Mouse (Mus musculus): ENCODE results near the gene Tmcc3.

The Tmcc3 gene

DNA sequence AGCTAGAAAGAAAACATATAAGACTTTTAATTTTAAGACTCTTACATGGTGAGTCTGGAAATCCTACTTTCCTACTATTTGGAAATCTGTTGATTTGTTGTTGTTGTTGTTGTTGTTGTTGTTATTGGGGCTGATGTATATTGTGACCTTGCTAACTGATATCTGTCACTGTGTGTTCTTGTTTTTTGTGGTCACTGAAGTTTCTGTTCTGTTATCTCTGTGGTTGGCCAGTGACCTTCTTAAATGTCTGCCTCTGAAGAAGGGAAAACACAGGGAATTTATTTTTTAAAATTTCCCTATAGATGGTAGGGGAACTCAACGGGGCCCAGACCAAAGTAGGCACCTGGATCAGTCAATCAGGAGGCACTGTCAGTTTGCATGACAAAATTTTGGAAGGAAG lies 48.9 kb downstream of the Tmcc3 start:
- DNase-seq (ENCODE audit: low spot score) = no peak

DNA sequence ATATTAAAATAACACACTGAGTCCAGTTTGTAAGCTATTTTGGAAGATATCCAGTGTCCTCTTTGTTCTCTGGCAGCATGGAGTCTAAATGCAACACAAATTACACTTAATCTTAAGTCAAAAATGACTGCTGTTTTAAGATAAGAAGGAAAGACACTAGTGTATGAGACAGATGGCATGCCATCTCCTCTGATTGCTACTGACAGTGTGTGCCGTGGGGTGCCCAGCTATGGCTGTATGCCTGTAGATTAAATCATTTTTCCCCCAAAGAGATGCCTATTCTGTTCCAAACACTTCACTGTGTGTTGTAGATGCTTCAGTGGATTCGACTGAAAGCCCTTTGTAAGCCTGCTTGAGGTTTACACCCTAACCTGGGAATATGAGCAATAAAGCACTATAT lies 59.5 kb downstream of the Tmcc3 start:
- no peak for DNase-seq (ENCODE audit: low spot score)

DNA sequence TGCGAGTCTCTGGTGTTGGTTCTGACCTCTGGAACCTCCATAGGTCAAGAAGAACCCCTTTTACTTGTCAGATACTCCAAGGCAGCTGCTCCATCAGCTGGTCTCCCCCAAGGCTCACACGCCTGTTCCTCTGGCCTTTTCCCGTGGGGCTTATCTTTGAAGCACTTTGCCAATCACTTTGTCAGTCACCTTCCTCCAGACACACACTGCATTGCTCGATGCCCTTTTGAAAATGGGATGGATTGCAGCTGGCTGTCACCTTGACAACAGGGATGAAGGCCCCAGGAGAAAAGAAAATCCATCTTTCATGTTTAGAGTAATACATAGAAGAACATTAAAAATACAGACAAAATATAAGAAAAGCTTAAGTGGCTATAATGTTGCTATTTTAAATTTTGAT lies 65.2 kb downstream of the Tmcc3 start:
- no peak for DNase-seq (ENCODE audit: low spot score)

DNA sequence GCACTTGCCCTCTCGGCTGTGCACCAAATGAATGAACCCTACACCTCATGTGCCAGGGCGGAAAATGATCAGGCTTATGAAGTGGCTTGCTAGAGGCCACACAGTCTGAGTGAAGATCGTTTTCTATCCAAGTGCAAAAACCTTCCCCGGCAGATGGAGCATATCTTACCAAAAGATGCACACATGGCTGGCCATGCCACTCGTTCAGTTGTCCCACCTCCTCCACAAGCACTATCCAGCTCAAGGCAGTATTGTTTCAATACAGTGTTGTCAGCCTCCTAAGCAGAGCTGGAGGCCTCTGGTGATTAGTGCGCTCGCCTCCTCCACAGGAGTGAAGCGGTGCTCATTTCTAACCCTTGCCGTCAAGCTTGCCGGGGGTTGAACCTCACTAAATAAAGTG lies 66.1 kb downstream of the Tmcc3 start:
- DNase-seq (ENCODE audit: low spot score) = peak; percentile 32

DNA sequence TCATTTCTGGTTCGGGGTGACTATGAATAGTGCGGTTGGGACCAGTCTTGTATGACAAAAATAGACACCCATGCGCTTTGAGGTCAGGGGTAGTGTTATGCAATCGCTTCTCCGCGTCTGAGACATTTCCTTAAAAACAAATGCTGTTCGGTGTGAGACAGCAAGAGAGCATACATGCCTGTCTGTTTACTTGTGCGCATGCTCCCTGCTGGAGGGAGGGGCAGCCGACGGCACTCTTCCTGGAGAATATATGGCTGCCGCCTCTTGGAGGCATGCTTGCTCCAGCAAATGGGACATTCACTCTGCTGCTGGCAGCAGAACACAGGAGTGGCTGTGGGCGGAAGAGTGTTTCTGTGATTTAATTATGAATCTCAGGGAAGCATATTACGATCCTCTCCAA lies 66.6 kb downstream of the Tmcc3 start:
- DNase-seq (ENCODE audit: low spot score) = peak; percentile 80

DNA sequence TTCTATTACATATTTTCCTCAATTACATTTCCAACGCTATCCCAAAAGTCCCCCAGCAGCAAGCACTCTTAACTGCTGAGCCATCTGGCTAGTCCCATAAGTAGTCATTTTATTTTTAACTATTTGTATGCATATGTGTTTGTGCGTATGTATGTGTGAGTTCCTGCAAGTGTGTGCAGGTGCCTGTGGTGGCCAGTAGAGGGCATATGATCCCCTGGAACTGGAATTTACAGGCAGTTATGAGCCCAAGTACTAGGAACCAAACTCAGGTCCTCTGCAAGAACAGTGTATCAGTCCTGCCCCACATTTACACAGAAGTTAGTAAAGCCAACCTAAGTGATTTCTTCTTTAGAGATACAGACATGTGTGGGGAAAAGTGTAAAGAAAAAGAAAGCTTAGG lies 68.3 kb downstream of the Tmcc3 start:
- DNase-seq (ENCODE audit: low spot score) = no peak

DNA sequence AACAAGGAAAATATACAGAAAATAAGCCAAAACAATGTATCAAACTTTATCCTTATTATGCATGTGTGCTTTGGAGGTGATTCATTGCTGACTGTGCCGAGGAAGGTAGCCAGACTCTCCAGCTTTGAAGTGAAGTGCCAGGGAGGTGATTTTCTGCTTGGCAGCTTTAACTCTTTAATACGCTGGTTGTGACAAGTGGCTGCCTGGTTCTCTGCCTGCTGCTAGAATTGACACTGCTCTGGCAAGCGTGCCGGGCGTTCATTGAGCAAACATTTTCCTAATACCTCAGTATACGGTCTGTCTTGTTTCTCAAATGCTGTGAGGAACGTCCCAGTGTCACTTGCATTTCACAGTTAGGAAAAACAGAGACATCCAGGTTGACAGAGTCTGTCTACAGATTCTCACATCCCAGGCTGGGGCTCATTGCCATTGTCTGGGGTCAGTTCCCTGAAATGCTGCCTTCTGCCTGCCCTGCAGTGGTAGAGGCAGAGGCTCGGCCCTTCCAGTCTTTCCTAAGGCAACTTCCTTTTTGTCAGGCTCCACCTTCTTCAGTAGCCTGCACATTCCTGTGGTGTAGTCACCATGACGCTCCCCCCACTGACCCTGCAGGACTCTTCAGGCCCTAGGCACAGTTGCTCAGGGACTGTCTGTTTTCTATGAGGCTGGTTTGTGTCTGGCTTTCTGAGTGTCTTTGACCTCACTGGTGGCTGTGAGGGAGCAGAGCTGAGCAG lies 69.1 kb downstream of the Tmcc3 start:
- no peak for DNase-seq (ENCODE audit: low spot score)

DNA sequence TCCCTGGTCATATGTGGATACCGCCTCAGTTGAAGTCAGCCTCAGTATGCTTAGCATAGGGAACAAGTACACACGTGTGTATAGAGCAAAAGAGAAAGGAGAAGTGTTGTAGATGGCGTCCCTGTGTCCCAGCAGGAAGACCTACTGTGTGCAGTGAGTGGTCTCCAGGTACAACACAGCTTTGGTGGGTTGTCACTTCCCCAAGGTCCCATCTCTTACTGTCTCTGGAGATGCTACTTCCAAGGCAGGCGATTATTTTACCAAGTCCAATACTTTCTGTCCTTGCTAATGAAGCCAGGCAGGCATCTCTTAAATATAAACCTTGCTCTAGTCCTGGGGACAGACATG lies 69.6 kb downstream of the Tmcc3 start:
- DNase-seq (ENCODE audit: low spot score) = no peak

DNA sequence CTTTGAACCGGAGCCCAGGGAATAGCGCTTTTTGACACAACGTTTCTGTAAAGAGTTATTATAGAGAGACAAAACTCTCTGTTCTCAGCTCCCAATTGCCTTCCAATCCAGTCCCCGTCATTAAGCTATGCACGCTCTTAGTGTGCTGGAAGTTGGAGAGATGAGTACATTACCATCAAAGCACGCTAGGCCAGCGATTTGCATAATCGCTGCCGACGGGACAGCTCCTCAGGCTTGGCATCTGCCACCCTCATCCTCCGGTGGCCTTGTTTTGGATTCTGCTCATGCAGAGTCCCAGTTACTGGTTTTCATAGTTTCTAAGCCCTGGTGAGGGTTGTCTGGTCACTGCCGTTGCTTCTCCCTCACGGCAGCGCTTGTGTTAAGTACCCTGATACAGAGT lies 70.9 kb downstream of the Tmcc3 start:
- no peak for DNase-seq (ENCODE audit: low spot score)

DNA sequence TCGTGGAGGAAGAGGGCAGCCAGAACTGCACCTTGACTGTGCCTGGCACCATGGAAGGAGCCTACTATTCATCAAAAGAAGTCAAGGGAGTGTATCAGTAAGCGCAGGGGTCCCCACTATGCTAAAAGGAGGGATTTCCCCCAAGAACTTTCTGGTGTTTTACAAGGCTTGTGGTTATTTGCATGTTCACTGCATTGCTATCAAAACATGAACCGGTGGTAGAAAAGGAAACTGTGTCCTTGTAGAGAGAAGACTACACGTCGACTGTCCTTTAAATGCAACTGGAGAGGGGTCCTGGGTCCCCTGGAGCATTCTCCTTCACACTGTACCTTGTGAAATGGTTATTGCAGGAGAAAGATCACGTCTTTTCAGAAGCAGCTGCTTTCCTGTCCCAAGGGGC lies 71.8 kb downstream of the Tmcc3 start:
- DNase-seq (ENCODE audit: low spot score) = no peak

DNA sequence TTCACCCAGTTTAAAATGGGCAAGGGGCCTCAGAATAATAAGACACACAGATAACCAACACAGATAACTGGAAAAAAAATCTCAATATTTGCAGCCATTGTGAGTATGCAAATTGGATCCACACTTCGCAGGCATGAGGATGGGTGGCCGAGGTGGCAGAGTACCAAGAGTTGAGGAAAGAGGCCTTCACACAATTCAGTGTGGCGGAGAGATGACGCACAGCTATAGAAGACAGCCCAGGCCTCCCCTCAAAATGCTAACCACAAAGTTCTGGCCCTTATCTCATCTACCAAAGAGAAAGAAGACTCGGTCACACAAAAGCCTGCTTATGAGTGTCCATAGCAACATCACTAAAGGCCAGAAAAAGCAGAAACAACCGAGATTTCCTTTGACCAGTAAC lies 77.5 kb downstream of the Tmcc3 start:
- DNase-seq (ENCODE audit: low spot score) = no peak

DNA sequence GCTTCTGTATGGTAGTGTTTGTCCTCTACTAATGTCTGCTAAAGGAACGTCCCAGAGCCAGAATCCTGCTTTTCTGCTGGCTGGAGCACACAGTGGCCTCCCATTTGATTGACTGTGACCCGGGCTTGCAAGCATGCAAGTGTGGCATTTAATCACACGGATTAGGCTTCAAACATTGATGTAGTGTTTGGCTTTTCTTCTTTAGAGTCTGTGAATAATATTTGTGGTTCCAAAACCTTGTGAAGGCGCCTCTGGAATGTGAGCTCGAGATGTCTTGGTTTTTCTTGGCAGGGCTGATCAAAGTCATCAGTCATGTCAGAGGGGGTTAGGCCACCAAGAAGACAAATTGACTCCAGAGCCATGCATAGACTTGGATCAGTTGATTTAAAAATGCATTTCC lies 79.3 kb downstream of the Tmcc3 start:
- no peak for DNase-seq (ENCODE audit: low spot score)

DNA sequence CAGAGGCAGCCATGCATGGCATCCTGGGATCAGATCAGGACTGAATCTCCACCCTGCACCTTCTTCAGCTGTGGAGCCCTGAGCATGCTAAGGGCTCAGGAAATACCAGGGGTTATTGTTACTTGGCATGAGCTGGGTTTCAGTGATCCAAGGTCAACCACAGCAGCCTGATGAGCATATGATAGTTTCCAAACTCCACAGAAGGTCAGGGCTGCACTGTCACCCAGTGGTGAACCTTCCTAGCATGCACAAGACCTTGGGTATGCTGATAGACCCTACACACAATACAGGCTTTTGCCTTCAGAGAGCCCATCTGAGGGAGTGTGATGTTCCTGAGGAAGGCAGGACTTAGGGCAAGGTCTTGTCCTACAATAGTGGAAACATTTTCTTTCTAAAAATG lies 82.5 kb downstream of the Tmcc3 start:
- no peak for DNase-seq (ENCODE audit: low spot score)

DNA sequence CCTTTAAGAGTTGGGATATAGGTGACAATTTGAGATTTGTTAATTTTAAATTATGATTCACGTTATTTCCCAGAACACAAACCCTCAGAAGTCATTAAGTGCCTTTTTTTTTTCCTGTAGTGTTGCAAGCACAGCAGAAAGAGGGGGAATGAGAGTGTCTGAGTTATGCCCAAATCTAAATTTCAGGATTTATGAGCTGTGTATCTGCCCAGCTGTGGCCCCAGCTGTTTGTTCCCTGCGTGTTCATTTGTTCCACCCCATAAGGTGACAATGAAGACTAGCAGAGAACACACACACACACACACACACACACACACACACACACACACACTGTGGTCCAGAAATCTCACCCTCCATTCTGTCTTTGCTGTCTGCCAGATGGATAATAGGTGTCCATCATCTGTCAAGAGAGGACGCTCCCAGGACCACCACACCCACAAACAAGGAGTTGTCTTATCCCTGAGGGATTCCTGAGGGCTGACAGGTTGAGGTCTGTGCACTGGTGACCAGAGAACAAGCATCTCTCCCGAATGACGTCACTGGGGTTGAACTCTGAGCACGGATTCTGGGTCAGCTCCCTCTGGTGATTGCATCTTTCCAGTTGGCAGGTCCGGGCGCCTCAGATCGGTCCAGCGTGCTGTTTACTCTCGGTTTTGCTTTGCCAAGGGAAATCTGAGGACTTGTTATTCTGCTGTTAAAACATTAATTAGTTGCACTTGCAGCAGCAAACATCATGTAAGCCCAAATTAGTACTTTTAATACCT lies 86.3 kb downstream of the Tmcc3 start:
- no peak for DNase-seq (ENCODE audit: low spot score)

DNA sequence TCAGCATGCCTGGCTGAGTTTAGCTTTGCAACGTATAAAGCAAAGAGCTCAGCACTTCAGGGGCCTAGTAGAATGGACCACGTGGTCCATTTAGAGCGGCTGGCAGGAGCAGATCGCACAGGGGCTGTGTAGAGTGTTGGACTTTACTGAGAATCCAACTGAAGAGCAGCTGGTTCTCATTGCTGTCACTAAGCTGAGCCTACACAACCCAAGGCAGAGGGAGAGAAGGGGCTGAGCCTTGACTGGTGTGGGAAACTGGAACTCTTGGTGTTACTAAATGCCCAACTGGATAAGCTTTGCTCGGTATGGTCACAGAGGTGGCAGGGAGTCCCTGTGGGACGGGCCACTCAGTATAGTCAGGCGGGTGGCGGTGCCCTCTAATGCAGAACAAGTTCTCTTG lies 89.1 kb downstream of the Tmcc3 start:
- no peak for DNase-seq (ENCODE audit: low spot score)

DNA sequence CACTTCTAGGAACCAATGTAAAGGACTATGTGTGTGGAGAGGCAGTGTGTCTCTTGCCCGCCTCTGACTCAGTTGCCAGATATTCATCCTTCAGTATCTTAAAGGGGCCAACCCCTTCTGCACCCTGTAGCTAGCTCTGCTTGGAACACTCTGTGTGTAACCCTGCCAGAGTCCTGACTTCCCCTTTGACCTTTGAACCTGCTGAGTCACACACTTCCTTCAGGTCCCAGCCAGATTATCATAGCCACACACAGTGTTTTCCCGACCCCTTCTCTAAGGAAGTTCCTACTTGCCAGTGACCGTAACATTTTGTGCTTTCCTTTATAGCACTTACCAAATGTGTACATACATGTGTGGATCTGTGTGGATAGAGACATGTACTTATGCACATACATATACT lies 93.7 kb downstream of the Tmcc3 start:
- DNase-seq (ENCODE audit: low spot score) = no peak

DNA sequence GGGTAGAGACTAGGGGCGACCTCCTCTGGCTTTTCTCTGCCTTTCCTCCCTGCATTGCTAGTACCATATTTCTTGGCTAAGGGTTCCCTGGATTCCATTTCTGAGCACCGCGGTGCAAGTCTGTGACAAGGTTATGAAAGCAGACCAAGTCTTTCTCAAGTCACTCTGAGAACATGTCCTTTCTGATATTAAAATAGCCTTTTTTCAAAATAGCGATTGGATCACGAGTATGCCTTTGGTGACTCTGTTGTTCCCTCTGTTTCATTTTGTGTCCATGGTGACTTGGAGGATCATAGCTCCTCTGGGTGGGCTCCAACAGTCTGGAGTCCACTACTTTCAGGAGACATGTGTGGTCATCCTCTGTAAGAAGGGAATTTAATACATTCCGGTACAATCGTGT lies 95.1 kb downstream of the Tmcc3 start:
- no peak for DNase-seq (ENCODE audit: low spot score)

DNA sequence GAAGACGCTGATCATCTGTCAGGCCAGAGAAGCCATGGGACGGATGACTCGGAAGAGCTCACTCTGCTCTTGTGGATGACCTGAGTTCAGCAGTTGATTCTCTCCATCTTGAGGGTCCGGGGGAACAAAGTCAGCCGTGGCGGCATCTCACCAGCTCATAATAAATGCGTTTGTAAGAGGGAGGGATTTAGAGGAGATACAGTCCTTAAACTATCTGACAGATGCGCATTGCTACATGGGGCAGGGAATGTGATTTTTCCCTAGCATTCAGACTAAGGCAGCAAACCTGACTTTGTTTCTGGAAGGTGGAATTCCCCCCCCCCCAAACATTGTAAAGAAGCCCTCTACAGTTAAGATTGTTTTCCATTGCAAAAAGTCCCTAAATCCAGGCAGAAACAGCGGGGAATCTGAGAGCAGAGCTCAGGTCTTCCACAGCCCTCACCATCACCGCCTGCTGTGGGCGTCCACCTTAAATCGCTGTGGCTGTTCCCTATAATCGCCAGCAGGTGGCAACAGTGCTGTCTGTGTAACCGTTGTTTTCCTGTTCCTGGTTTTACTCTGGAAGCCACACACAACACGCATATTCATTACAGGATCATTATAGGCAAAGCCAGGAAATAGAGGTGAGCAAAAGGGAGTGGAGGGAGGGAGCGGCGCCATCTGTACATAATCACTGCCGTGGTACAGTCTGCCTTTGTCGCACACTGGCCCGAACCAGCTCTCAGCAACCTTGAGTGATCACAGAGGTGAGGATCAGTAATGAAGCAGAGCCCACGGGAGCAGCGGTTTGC lies 96.8 kb downstream of the Tmcc3 start:
- DNase-seq (ENCODE audit: low spot score) = peak; percentile 80

DNA sequence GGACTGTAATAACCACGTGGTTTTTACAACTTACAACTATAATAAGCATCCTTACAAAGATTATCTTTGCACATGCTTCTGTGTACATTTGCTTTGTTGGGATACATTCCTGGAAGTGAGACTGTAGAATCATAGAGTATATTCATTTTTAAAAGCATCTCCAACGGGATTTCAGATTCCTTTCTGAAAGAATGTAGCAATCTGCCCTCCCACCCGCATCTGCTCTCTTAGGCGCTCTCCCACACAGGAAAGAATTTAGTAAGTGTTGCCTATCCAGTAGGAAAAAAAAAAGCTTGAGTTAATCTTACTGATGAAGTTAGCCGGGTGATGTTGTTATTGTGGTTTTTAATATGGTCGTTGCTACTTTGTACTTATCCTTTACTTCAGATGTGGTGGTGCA lies 97.9 kb downstream of the Tmcc3 start:
- DNase-seq (ENCODE audit: low spot score) = no peak

DNA sequence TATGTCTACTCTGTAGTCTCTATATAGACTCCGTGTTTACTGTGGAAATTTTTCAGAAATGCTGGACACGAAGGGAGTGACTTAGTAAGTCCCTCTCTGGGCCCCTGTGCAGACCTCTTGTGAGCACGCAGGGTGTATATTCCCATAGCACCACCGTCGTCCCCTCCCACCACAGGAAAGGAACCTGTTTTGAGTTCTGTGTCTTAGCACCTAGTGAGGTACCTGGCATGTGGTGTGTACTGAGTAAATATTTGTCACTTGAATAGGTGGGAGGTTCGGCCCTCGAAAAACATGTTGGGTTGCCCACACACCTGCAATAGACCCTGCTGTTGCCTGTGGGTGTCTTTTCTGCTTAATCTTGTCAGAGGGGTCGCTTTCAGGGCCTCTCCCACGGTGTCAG lies 99.8 kb downstream of the Tmcc3 start:
- DNase-seq (ENCODE audit: low spot score) = no peak

DNA sequence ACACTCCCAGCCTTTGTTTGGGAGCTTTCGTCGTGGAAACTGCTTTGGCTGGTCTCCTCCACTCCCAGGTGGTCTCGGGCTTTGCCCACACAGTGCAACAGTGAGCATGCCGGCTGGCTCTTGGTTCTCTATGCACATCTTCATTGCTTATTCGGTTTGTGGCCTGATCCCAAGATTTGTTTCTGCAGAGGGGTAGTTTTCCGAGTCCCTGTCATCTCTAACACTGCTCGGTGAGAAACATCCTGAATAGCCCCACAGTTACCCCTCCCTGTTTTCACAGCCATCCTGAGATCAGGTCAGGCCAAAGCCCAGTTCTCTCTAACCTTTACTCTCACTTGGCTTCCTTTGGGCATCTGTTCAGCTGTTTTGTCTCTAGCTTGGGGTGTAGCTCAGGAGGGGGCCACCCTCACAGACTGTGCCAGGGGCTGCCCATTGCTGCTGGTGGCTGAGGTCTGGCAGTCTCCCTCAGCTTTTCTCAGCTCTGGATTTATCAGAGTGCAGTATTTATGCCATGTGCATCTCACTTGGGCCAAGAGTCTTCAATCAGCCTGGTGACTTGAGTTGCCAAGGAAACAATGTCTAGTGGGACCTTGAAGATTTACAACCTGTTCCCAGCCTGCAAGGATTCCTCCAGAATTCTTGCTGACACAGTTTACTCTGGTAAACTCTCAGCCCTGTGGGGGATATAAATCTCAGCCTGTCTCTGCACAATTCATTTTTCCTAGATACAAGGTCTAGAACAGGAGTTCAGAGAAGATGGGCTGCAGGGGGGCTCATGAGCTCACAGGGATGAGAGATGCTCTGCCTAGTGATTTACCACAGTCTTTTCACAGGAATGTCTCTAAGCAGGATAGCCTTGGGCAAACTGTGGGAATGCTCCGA lies 102.3 kb downstream of the Tmcc3 start:
- peak; percentile 31 for DNase-seq (ENCODE audit: low spot score)
